Mouse (Mus musculus): ENCODE results near the gene Isg20l2.

DNA sequence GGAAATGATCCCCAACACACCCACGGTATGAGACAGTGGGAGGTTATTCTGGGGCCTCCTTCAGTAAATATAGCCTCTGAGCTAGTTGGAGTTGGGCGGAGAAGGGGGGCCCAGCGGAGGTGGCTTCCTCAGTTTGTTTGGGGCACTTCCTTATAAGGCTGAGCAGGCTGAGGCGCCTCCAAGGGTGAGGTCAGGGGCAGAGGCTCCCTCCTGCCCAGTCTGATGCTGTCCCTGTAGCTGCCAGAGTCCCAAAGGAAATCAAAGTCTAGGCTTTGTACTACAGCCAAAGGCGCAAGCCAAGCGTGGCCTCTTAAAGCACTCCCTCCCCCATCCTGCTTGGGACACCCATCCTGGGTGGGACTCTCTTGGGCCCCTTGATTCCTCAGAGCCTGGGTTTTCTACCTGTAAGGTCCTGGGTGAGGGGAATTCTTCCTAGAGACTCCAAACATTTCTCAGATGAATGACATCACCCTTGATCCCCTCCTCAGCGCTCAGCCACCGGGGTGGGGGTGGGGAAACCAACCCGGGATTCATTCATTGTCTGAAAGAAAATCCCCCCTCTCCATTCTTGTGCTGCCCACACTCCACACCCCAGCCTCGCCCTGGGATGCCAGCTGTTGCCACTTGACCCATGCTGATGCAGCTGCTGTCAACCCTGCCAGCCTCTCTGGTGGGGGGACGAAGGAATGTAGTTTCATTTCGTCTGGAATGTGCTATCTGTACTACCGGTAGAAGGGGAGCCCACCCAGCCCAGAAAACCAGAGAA, 52.9 kb downstream of the Isg20l2 start:
- TF ChIP-seq CTCF (conservative IDR thresholded peaks at IDR 0.05; ENCODE audit: low read length) (no peak), NANOG (IDR thresholded peaks at IDR 0.05; ENCODE audit: borderline replicate concordance, low read length) (no peak)

Measured in E14TG2a.4 (cell line).